Mouse (Mus musculus) adrenal gland, adult 18-20 months (tissue): ENCODE measurements around the gene Uqcrq. TPM values are rescaled to one million over a fixed set of nuclear protein-coding genes. Genes with fewer than 3 reads are reported as not detected.
"Not testable (repeated sequence)": the region's sequence is repeated elsewhere in the genome, so short reads cannot be mapped to it uniquely, and the experiment has no call there.

Experiments used
- DNase-seq, 2 experiments: peaks; one replicate each; pipeline ENCODE4 v3.0.0; 2021 to 2022; ENCODE audit warnings: low spot score in 2 of 2
- total RNA-seq, 2 experiments: library from RNA; stranded (reverse); gene quantifications; 1 replicate in 1 of 2; 2 replicates in 1 of 2; pipeline ENCODE4 v1.2.3; 2021

Gene Uqcrq
- total RNA-seq, 2 experiments from 2014 or later: 1,110 to 1,480 TPM

DNA sequence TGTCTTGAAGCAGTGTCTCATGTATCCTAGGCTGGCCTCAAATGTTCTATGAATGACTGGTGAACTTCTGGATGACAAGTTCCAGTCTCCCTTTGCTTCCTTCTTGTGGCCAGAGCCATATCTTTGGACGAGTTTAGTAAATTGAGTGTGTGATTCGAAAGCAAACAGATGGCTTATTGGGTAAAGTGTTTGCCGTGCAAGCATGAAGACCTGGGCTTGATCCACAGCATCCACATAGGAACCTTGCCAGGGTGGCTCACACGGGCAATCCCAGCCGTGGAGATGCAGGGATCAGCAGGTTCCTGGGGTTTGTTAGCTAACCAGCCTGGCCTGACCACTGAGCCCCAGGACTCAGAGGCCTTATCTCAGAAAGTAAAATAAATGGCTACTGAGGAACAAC, 22.4 kb upstream of the Uqcrq start:
- DNase-seq: no peak

DNA sequence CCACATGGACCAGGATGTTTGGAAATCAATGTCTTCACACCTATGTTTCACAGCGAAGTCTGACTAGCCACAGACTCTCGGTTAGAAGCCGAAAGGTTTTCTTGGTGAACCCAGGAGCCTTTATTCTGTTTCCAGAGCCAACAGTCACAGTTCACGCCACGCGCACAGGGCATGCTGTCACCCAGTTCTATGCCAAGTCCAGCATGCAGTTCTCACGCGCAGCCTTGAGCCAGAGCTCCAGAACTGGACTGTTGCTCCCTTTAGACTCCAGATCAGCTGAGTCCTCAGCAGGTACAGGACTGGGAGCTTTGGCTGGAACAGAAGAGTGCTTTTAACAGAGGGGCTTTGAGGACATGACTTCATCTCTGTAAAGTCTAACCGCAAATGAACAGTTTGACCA, 21.8 kb upstream of the Uqcrq start:
- no peak for DNase-seq

DNA sequence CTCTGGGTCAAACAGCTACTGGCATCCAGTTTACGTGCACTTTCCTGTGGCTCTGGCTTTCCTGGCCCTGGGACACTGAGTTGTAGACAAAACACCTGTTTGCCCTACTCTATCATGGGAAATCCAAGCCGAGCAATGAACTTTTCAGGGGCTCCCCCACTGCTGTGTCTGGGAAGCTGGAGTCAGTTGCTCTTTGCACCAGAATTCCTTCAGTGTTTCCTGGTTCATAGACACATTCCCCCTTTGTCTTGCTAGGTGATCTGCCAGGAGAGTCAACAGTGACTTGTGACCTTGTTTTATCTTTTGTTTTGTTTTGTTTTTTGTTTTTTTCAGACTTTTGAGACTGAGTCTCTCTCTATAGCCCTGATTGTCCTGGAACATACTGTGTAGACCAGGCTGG, 20.7 kb upstream of the Uqcrq start:
- DNase-seq: no peak

DNA sequence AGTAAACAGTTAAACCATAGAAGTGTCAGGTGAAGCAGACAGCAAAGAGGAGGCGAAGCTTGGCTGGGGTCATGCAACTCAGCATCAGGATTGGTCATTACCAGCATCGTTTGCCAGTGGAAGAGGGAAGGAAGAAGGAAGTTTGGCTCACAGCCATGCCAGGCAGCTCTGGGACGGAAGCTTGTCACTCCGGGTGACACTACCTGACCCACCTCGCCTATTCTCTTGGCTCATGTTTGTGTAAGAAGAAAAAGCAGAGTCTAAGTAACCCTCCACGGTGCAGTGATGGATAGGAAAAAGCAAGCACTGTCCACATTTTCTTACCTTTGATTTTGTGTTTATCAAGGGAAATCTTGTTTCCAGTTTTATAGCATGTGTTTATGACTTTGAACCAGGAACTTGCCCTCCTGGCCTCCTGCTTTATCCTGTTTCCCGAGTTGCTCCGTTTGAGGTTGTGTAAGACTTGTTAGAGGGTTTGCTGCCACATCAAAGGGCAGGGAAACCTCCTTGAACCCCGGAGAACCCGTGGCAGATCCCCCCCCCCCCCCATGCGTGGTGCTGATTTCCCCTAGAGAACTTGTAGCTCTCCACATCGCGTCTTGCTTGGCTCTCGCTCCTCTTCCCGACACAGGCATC, 19.6 kb upstream of the Uqcrq start:
- no peak for DNase-seq

DNA sequence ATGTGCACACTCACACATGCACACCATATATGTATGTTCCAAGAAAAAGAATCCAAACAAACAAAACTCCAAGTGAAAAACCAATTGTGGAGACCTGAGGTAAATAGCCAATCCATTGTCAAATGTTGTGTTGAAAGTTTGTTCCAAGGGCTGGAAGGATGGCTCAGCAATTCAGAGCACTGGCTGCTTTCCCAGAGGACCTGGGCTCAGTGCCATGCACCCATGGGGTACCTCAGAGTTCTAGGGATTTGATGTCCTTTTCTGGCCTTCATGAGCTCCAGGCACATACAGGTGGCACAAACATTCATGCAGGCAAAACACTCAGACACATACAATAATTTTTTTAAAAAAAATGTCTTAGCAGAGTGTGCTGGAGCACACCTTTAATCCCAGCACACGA, 17.9 kb upstream of the Uqcrq start:
- DNase-seq: peak; percentile 49

DNA sequence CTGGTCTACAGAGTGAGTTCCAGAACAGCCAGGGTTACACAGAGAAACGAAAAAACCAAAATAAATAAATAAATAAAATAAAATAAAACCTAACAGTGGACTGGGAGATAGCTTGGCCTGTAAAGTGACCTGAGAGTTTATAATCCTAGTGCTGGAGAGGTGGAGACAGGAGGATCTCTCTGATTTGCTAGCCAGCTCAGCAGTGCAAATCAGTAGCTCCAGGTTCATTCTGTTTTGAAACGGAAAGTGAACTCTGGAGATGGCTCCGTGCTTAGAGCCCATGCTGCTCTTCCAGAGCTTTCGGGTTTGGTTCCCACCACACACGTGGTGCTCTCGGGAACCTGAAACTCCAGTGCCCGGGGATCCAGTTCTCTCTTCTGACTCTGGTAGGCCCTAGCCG, 17.4 kb upstream of the Uqcrq start:
- DNase-seq: no peak

DNA sequence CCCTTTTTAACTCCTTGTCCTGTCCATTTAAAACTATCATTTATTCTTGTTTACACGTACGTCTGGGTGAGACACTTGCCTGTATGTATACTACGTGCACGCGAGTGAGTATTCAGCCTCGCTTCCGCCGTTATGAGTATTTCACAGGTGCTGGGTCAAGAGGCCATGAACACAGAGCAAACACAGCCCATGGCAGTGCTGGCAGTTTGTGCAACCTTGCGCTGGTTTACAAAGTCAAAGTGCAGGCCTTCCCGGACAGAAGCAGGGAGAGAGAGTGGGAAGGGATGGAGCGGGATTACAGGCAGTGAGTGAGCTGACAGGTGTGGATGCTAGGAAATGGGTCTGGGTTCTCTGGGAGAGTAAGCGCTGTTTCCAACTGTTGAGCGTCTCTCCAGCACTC, 15.6 kb upstream of the Uqcrq start:
- DNase-seq: no peak

DNA sequence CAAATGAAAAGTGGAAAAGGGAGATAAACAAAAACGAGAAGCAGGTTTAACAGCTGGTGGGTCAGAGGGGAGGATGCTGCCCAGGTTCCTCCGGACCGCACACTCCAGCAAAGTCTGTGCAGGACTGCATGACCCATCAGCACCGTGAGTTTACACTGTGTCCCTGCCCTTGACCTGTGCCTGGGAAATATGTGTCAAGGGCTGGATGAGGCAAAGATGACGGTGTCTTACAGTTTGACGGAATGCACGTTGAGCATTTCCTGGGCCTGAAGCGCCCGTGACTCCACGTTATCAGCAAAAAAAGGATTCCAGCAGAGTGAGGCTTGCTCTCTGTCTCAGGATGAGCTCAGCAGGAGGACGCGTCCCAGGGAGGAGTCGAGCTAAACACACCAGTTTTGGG, 14.9 kb upstream of the Uqcrq start:
- no peak for DNase-seq

DNA sequence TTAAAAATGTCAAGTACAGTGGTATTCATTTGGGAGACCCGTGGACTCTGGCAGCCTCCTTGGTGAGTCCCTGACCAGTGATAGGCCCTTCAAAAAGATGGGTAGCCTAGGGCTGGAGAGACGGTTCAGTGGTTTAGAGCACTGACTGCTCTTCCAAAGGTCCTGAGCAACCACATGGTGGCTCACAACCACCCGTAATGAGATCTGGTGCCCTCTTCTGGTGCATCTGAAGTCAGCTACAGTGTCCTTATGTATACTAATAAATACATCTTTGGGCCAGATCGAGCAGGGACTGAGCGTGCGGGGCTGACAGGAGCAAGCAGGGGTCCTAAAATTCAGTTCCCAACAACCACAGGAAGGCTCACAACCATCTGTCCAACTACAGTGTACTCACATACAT, 13.2 kb upstream of the Uqcrq start:
- no peak for DNase-seq

DNA sequence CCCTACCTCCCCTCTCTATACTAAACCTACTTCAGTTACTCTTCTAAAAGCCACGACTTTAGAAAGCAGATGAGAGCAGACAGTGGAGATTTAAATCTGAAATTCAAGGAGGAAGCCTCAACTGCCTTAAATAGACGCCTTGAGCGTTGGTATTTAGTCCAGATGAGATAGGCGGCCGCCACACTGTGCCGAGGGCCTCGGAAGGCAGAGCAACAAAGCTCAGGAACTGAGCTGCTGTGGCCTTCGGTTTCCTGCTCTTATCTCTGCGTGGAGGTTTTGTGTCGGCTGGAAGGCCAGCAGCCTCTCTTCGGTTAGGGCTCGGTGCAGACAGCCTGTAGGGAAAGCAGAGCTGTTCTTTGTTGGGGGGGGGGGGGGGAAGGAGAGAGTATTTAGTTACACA, 11.3 kb upstream of the Uqcrq start:
- no peak for DNase-seq

DNA sequence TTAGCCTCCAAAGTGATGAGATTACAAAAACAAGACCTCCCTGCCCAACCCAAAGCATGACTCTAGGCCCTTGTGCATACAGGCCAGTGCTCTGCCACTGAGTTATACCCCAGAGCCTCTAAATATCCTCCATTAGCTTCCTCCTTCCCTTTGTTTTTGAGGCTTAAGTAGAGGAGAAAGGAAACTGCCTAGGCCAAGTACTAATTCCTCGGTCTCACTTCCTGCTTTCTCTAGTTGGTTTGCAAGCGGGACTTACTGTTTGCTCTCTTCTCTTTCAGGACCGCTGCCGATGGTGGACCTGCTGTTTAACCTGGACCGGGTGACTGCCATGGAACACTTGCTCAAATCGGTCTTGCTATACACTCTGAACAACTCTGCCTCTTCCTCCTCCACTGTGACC, 5.7 kb upstream of the Uqcrq start:
- DNase-seq: no peak

DNA sequence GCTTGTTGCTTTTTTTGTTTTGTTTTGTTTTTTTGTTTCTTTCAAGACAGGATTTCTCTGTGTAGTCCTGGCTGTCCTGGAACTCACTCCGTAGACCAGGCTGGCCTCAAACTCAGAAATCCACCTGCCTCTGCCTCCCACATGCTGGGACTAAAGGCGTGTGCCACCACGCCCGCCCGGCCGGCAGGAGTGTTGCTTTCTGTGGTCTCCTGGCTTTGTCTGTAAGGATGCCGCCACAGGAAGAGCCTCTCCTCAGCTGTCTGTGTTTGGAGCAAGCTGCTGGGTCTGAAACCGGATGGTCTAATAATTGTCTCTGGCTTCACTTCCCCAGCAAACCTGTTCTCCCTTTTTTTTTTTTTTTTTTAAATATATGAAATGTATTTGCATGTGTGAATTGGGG, 4.9 kb upstream of the Uqcrq start:
- no peak for DNase-seq

DNA sequence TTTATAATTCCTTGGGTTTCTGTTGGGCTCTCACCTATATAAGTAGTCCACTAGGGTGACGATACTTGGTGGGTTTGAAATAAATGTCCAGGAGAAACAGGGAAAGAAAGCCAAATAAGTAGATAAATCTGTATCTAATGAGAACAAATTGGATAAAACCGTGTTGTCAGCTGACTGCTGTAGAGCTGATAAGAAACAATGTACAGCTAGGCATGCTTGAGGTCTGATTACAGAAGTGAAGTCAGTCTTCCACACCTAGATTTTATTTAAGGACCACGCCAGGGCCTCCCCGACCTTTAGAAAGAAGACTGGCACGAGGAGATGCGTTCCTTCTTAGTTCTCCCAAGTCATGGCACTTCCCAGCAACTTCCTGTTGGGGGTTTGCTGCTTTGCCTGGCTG, 2.4 kb upstream of the Uqcrq start:
- no peak for DNase-seq

DNA sequence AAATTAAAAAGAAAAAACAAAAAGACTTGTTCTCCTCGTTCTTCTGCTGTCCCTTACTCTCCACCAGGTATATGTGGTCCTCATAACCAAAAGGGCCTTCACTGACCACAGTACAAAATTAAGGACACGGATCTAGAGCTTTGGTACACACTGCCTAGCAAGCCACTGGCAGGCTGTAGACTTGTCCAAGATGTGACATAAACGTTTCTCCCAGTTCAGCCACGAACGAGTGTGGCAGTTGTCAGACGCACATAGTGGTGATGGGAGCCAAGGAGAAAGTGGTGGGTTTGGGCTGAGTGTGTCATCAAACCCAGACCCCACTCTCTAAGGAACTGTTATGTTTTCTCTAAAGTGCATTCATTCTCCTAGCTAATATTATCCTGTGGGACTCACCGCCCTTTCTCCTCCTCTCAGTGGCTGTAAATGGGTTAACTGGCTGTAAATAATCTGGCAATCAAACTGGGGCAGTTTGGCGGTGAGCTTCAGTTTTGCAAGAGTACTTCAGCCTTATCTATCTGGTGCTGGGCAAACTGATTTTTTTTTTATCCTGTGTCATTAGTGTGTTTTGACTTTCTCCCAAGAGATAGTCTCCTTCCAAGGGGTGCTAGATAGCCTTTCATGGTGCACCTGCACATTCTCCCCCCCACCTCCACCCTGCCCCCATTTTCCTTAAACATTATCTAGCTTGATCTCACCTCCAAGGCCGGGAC, 871 bp upstream of the Uqcrq start:
- DNase-seq: peak in 1 of 2 experiments; percentile 29

DNA sequence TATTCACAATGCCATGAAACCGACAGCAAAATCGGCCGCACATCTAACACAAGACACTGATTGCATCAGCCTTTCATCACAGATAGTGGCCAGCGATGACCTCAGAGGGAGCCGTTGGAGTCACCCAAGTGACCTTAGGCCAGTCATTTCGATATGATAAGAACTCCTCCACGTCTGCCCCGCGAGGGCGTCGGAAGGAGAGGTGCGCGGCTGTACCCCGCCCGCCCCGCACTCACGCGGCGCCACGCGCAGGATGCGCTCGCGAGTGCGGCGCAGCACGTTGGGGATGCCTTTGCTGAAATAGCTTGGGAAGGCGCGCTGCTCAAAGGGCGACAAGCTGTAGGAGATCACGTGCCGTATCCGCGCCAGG, 346 bp downstream of the Uqcrq start:
- DNase-seq: peak in 1 of 2 experiments; percentile 63

DNA sequence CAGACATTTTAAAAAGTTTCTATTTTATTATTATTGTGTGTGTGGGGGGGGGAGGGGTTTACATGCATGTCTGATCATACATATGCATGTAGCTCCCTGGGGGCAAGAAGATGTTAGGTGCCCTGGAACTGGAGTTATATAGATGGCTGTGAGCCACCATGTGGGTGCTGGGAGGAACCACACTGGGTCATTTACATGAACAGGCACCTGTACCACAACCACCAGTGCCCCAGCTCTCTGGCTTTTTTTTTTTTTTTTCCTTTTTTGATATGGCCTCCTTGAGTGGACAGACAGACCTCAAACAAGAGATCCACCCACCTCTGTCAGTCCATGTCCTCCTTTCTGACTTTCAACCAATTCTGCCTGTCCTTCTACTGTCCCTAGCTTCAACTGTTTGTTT, 1.4 kb downstream of the Uqcrq start:
- no peak for DNase-seq

DNA sequence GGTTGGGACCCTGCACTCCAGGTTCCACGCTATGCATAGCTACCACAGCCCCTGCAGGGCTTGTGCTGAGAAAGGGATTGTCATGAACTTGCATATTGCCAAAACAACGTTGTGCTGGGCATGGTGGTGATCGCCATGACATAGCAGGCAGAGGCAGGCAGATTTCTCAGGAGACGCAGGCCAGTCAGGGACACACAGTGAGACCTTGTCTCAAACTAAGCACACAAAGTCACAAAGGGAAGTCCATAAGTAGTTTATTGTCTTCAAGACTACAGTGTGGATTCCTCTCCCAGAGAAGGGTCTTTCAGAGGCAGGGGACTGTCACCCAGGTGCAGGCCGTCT, 1.9 kb downstream of the Uqcrq start:
- no peak for DNase-seq

DNA sequence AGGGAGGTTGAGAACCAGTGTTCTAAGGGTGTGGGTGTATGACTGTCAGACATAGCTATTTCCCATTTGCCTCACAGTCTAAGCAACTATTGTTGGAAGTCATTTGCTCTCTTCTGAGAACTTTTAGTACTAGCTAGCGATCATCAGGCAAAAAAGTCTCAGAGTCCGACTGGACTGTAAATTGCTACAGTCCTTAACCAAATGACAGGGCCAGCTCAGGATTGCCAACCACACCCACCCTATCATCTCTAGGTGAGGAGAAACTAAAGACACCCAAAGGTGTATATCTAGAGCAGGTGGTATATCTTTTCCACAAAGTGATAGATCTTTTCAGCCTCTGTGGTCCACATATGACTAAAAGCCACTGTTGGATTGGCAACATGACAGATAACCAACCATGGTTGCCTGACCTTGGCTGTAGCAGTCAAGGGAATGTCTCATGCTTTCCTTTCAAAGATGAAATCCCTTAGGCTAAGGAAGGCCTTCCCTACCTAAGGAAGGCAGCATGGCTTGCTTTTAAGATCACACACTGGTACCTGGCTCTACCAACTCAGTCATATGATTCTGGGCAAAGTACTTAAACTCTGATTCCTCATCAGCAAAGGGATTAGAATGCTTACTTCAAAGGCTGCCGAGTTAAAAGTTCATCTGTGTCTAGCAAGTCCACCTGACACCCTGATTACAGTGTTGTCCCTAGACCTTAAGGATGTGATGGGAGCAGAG, 2.5 kb downstream of the Uqcrq start:
- DNase-seq: no peak

DNA sequence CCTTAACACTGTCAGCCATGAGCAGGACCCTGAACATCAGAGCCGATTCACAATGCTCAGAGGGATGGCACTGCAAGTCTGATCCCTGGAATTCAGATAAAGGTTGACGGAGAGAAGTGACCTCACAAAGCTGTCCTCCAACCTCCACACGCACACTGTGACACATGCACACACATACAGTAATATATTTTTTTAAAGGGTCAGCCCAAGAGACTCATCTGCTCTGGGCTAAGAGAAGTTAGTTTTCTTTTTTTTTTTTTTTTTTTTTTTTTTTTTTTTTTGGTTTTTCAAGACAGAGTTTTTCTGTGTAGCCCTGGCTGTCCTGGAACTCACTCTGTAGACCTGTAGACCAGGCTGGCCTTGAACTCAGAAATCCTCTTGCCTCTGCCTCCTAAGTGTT, 3.7 kb downstream of the Uqcrq start:
- DNase-seq: not testable (repeated sequence)

DNA sequence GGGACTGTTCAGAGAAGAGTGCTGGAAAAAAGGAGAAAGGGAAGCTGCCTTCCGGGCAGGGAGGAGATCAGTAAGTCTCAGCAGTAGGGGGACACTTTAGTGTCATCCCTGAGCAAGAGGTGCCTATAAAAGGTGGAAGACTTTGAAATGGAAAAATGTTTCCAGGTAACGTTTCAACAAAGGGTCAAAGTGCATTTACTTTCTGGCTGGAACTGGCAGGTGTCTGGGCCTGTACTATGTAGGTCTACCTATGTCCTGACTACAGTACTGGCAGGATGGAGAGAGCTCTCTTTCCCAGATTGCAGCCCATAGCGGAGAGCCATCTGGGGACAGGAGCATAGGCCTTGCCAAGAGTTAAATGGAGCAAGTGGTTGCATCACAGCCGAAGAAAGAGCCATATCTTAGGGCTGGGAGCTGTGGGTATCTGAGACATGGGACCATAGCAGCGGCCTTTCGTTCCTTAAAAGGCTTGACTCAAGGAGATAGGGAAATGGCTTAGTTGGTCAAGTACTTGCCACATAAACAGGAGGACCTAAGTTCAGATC, 4.8 kb downstream of the Uqcrq start:
- DNase-seq: no peak

DNA sequence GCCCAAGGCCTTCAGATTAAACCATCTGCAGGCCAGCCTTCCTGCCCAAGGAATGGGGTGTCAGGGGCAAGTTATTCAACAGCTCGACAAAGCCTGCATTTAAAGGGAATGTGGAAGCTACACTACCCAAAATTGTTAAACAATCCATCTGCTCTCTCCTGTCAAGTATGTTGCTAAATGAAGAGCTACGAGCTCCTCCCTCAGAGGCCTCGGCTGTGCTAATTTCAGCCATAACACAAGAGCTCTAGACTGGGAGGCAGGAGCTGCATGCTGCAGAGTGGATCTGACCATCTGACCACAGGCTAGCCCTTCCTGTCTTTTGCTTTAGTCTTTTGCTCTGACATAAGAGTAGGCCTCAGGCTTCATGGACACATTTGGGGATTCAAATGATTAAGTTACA, 5.4 kb downstream of the Uqcrq start:
- no peak for DNase-seq

DNA sequence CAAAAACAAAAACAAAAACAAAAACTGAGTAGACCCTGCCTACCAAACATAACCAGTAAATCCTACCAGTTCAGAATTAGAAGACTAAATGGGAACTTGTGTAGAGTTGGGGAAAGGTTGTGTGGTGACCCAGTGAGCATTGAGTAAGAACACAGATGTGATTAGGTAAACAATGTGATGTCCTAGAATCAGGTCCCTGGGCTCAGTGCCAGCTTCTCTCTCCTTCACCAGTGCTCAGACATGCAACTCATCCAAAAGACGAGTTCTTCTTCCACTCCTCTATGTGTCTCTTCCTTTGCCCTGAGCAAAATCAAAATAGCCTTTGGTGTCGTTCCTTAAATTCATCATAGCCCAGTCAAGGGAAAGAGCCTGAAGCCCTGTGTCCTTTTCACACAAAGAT, 5.8 kb downstream of the Uqcrq start:
- DNase-seq: no peak
